Mouse (Mus musculus) CH12.LX (cell line): ENCODE measurements around the gene Zdhhc4. TPM values are rescaled to one million over a fixed set of nuclear protein-coding genes. Genes with fewer than 3 reads are reported as not detected.

Experiments
- DNase-seq: peaks from one replicate; pipeline ENCODE4 v3.0.0-alpha.2; 2013; ENCODE audit errors: extremely low read depth
- H3K27ac ChIP-seq: 2 replicates; pipeline ENCODE4 v1.5.1; 2012; ENCODE audit warnings: low read depth, mild to moderate bottlenecking, control low read depth, moderate library complexity; ENCODE audit not compliant: insufficient read depth
- H3K27me3 ChIP-seq: replicated peaks from 2 replicates; pipeline ENCODE3; 2012; ENCODE audit warnings: inconsistent platforms
- H3K36me3 ChIP-seq, 2 experiments: replicated peaks in 1 of 2; 2 replicates each; pipeline versions ENCODE3 to v1.6.1; 2012; ENCODE audit warnings: inconsistent platforms in 1 of 2, low read length in 1 of 2, mild to moderate bottlenecking in 1 of 2, mixed read lengths in 1 of 2, moderate library complexity in 1 of 2; ENCODE audit not compliant: control insufficient read depth in 1 of 2, insufficient read depth in 1 of 2
- H3K4me1 ChIP-seq, 2 experiments: 2 replicates each; pipeline ENCODE4 v1.6.1; 2012; ENCODE audit warnings: inconsistent platforms in 1 of 2, moderate library complexity in 1 of 2; ENCODE audit not compliant: insufficient read depth in 2 of 2, control insufficient read depth in 1 of 2
- H3K4me2 ChIP-seq: 2 replicates; pipeline ENCODE4 v1.6.1; 2012; ENCODE audit warnings: low read depth, mild to moderate bottlenecking, control low read depth; ENCODE audit not compliant: poor library complexity, insufficient read depth, severe bottlenecking
- H3K4me3 ChIP-seq, 3 experiments: fragments of 150-350 bp in 1 of 3; sonication (generic) in 1 of 3; replicated peaks in 1 of 3; 2 replicates each; pipeline versions ENCODE3 to v1.5.1; 2011 to 2012; ENCODE audit warnings: low read depth in 2 of 3, low read length in 2 of 3, mild to moderate bottlenecking in 2 of 3, moderate library complexity in 2 of 3, control low read depth in 1 of 3, improper control_type of control experiment in 1 of 3, inconsistent platforms in 1 of 3, mixed read lengths in 1 of 3; ENCODE audit not compliant: poor library complexity in 1 of 3
- H3K79me2 ChIP-seq: replicated peaks from 2 replicates; pipeline ENCODE4 v1.6.1; 2012; ENCODE audit warnings: mild to moderate bottlenecking, moderate library complexity; ENCODE audit not compliant: control insufficient read depth, poor library complexity, insufficient read depth, severe bottlenecking; ENCODE audit errors: extremely low read depth
- H3K9ac ChIP-seq: 2 replicates; pipeline ENCODE4 v1.6.1; 2012; ENCODE audit warnings: low read depth, mild to moderate bottlenecking, control low read depth, moderate library complexity; ENCODE audit not compliant: insufficient read depth
- H3K9me3 ChIP-seq: replicated peaks from 2 replicates; pipeline ENCODE3; 2012; ENCODE audit warnings: low read length, inconsistent platforms, mixed read lengths
- CHD1 ChIP-seq: IDR thresholded peaks from 2 replicates; pipeline ENCODE4 v1.6.1; 2012; ENCODE audit warnings: low read depth, low read length, improper control_type of control experiment, inconsistent platforms
- CHD2 ChIP-seq: IDR thresholded peaks from 2 replicates; pipeline ENCODE4 v1.6.1; 2011; ENCODE audit warnings: low read length, improper control_type of control experiment
- CTCF ChIP-seq, 2 experiments: IDR thresholded peaks in 1 of 2; conservative IDR thresholded peaks in 1 of 2; 2 replicates each; pipeline ENCODE4 v1.5.1; 2011 to 2012; ENCODE audit warnings: low read depth in 2 of 2, low read length in 2 of 2, improper control_type of control experiment in 1 of 2, inconsistent platforms in 1 of 2, mild to moderate bottlenecking in 1 of 2, moderate library complexity in 1 of 2
- ELF1 ChIP-seq: IDR thresholded peaks from 2 replicates; pipeline ENCODE4 v1.6.1; 2014; ENCODE audit warnings: low read depth, mild to moderate bottlenecking, inconsistent platforms, low read length, improper control_type of control experiment
- EP300 ChIP-seq: IDR thresholded peaks from 2 replicates; pipeline ENCODE4 v1.6.1; 2011; ENCODE audit warnings: low read length, improper control_type of control experiment
- ETS1 ChIP-seq: conservative IDR thresholded peaks from 2 replicates; pipeline ENCODE4 v1.6.1; 2012; ENCODE audit warnings: low read depth, mild to moderate bottlenecking, inconsistent platforms, low read length, improper control_type of control experiment, moderate library complexity
- GABPA ChIP-seq: IDR thresholded peaks from 2 replicates; pipeline ENCODE4 v1.6.1; 2012; ENCODE audit warnings: low read depth, low read length, improper control_type of control experiment, inconsistent platforms; ENCODE audit not compliant: insufficient replicate concordance
- IRF4 ChIP-seq: IDR thresholded peaks from 2 replicates; pipeline ENCODE4 v1.6.1; 2014; ENCODE audit warnings: low read depth, mild to moderate bottlenecking, inconsistent platforms, low read length, improper control_type of control experiment
- MAFK ChIP-seq: IDR thresholded peaks from 2 replicates; pipeline ENCODE4 v1.6.1; 2011; ENCODE audit warnings: low read length, improper control_type of control experiment; ENCODE audit not compliant: insufficient replicate concordance
- MAZ ChIP-seq: IDR thresholded peaks from 2 replicates; pipeline ENCODE4 v1.6.1; 2012; ENCODE audit warnings: low read depth, mild to moderate bottlenecking, inconsistent platforms, low read length, improper control_type of control experiment, moderate library complexity
- MYC ChIP-seq: IDR thresholded peaks from 2 replicates; pipeline ENCODE4 v1.6.1; 2011; ENCODE audit warnings: low read depth, mild to moderate bottlenecking, improper control_type of control experiment, low read length
- NRF1 ChIP-seq: IDR thresholded peaks from 2 replicates; pipeline ENCODE4 v1.6.1; 2014; ENCODE audit warnings: low read depth, mild to moderate bottlenecking, inconsistent platforms, low read length, improper control_type of control experiment, moderate library complexity
- POLR2A ChIP-seq: IDR thresholded peaks from 2 replicates; pipeline ENCODE4 v1.6.1; 2011; ENCODE audit warnings: low read depth, mild to moderate bottlenecking, improper control_type of control experiment, low read length
- POLR2AphosphoS2 ChIP-seq: IDR thresholded peaks from 2 replicates; pipeline ENCODE4 v1.6.1; 2011; ENCODE audit warnings: low read depth, low read length, improper control_type of control experiment
- RAD21 ChIP-seq: IDR thresholded peaks from 2 replicates; pipeline ENCODE4 v1.6.1; 2011; ENCODE audit warnings: low read depth, mild to moderate bottlenecking, low read length, improper control_type of control experiment, moderate library complexity
- SMC3 ChIP-seq: IDR thresholded peaks from 2 replicates; pipeline ENCODE4 v1.6.1; 2011; ENCODE audit warnings: low read depth, low read length, improper control_type of control experiment
- dilution Hi-C: fragments of 300-500 bp; cut with MboI; formaldehyde crosslinking; loops from 2 replicates; pipeline ENCODE4 v1.14.3; 2020; ENCODE audit warnings: low sequenced_read_pairs; ENCODE audit not compliant: extremely low pct_unique_long_range_greater_than_20kb, extremely low pct_ligation_motif_present
- in situ Hi-C: fragments of 300-500 bp; cut with MboI; formaldehyde crosslinking; loops from 3 replicates; pipeline ENCODE4 v1.14.3; 2019; ENCODE audit warnings: low sequenced_read_pairs, low pct_ligation_motif_present, low pct_unique_long_range_greater_than_20kb, mixed read lengths
- polyA plus RNA-seq: library from polyadenylated mRNA; unstranded; fragments of >175 nt; gene quantifications from 2 replicates; pipeline ENCODE4 v1.2.1, GENCODE M21; 2012; ENCODE audit warnings: low read depth; ENCODE audit not compliant: insufficient read length
- total RNA-seq, 2 experiments: library from RNA; depleted of rRNA; stranded (reverse); fragments of 300-350 nt in 1 of 2; fragments of >200 nt in 1 of 2; gene quantifications; 2 replicates each; pipeline ENCODE4 v1.2.3; 2012 to 2014

Gene Zdhhc4
- total and polyA plus RNA-seq, 3 experiments = 16.3 to 51.5 (median 19.9) TPM

GRCm38 (mm10) chr5:143376156-143376555, 47.1 kb upstream of the Zdhhc4 start:
- H3K27me3 ChIP-seq = peaks cover 61% of the 10 kb centered on the region
- dilution Hi-C loops = no loop called here

GRCm38 (mm10) chr5:143375242-143375641, 46.2 kb upstream of the Zdhhc4 start:
- peak; percentile 35 for DNase-seq
- in situ Hi-C loops (no loop called here), dilution Hi-C loops (no loop called here)
- no peaks in the 10 kb centered on the region for H3K36me3 ChIP-seq
- H3K4me3 ChIP-seq = no peak overlapping the region
- H3K4me2 ChIP-seq = no peak overlapping the region
- no peak overlapping the region for H3K27ac ChIP-seq
- peaks cover 64% of the 10 kb centered on the region for H3K27me3 ChIP-seq
- peaks cover 0 to 4% of the 10 kb centered on the region in 2 experiments; a peak in 1 of 4 replicates for H3K4me1 ChIP-seq
- H3K79me2 ChIP-seq = no peaks in the 10 kb centered on the region
- no peak for TF ChIP-seq NRF1
- peak; percentile 70 for TF ChIP-seq SMC3
- no peak for TF ChIP-seq POLR2AphosphoS2
- no peak for TF ChIP-seq ETS1
- peak; percentile 67 to 73 for TF ChIP-seq CTCF (conservative IDR thresholded peaks at IDR 0.05 in 1 of 2, IDR thresholded peaks at IDR 0.05 in 1 of 2; ENCODE audit: low read depth in 2 of 2, low read length in 2 of 2)
- peak; percentile 37 for TF ChIP-seq RAD21
- no peak for TF ChIP-seq GABPA
- TF ChIP-seq MAZ = no peak
- no peak for TF ChIP-seq CHD1
- TF ChIP-seq ELF1 = no peak
- TF ChIP-seq, all 38 proteins: peak for 3
- Histone ChIP-seq H3K9me3 (peaks cover 10% of the 10 kb centered on the region), H3K9ac (no peak overlapping the region)

More at GRCm38 (mm10) chr5:143376156-143376555, 47.1 kb upstream of the Zdhhc4 start:
- TF ChIP-seq CTCF (conservative IDR thresholded peaks at IDR 0.05 in 1 of 2, IDR thresholded peaks at IDR 0.05 in 1 of 2; ENCODE audit: low read depth in 2 of 2, low read length in 2 of 2) (peak; percentile 25 to 32; a peak in 2 of 4 replicates), EP300 (no peak)
- no peak overlapping the region for H3K4me2 ChIP-seq
- H3K36me3 ChIP-seq = no peaks in the 10 kb centered on the region
- no peak overlapping the region for H3K9ac ChIP-seq
- peaks cover 10% of the 10 kb centered on the region for H3K9me3 ChIP-seq
- no peak for DNase-seq
- no peak overlapping the region for H3K27ac ChIP-seq
- in situ Hi-C loops = no loop called here
- H3K4me3 ChIP-seq = no peak overlapping the region
- H3K79me2 ChIP-seq = no peaks in the 10 kb centered on the region
- peaks cover 0 to 4% of the 10 kb centered on the region in 2 experiments; a peak in 1 of 4 replicates for H3K4me1 ChIP-seq

DNA sequence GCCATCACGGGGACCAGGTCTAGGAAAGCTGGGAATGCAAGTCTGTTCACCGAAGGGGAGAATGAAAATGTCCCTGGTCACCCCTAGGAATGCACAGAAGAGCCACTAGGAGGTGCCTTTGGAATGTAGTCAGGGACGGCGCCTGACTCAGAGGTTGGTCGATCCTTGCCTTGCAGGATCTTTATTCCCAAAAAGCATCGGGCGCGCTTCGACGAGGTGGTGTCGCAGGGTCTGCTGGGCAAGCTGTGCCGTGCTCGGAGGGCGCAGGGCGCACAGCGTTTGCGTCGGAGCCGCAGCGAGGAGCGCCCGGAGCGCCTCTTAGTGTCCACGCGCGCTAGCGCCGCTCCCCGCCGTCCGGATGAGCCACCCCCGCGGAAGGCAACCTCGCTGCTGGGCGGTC, 43.8 kb upstream of the Zdhhc4 start:
- H3K4me2 ChIP-seq = no peak overlapping the region
- H3K4me1 ChIP-seq = peaks cover 0 to 4% of the 10 kb centered on the region in 2 experiments; a peak in 1 of 4 replicates
- H3K4me3 ChIP-seq = no peak overlapping the region
- no peaks in the 10 kb centered on the region for H3K36me3 ChIP-seq
- no peak for DNase-seq
- H3K27me3 ChIP-seq = peaks cover 73% of the 10 kb centered on the region
- TF ChIP-seq NRF1 (no peak), SMC3 (no peak), POLR2A (no peak), MYC (no peak), ELF1 (no peak), CHD2 (no peak), MAFK (no peak), IRF4 (no peak)
- in situ Hi-C loops (no loop called here), dilution Hi-C loops (no loop called here)
- H3K79me2 ChIP-seq = no peaks in the 10 kb centered on the region
- H3K9ac ChIP-seq = no peak overlapping the region
- H3K9me3 ChIP-seq = peaks cover 10% of the 10 kb centered on the region
- no peak overlapping the region for H3K27ac ChIP-seq
